Mouse (Mus musculus): ENCODE data around the gene Dmrt1. TPM values are rescaled to one million over a fixed set of nuclear protein-coding genes. Genes with fewer than 3 reads are reported as not detected.
A peak's percentile ranks its signal among the peaks of the same experiment; 100 is the strongest.

Dmrt1 gene
- polyA plus RNA-seq, 1 experiment from 2014 or later: not detected

- H3K27me3 ChIP-seq (replicated peaks): peaks cover 81% of the 10 kb centered on the region
- ATAC-seq (ENCODE audit: insufficient number of reproducible peaks, low FRiP score): no peak
- WGBS: under 1% methylated on average over 33 of the region's 33 CpGs
- no peak overlapping the region for H3K27ac ChIP-seq (ENCODE audit: poor library complexity, severe bottlenecking)
- H3K4me1 ChIP-seq (replicated peaks): peaks cover 30% of the 10 kb centered on the region
- no peak overlapping the region for H3K4me3 ChIP-seq
- H3K9ac ChIP-seq: no peak overlapping the region
- no peaks in the 10 kb centered on the region for H3K9me3 ChIP-seq (replicated peaks)
- H3K36me3 ChIP-seq: no peaks in the 10 kb centered on the region
- no peak overlapping the region for H3K4me2 ChIP-seq
These were observed 103.8 kb downstream of the Dmrt1 start for GRCm38 (mm10) chr19:25608961-25609850.

GRCm38 (mm10) chr19:25610015-25610410, 104.6 kb downstream of the Dmrt1 start, which contains the start of gene Dmrt3:
TSS of gene Dmrt3 (plus strand) at chr19:25610301.
- H3K4me2 ChIP-seq: peak within 1 kb of the TSS; percentile 76
- under 1% methylated on average over 27 of the region's 29 CpGs for WGBS
- no peaks in the 10 kb centered on the region for H3K9me3 ChIP-seq (replicated peaks)
- peaks cover 83% of the 10 kb centered on the region for H3K27me3 ChIP-seq (replicated peaks)
- no peak within 1 kb of the TSS for H3K27ac ChIP-seq (ENCODE audit: poor library complexity, severe bottlenecking)
- peaks cover 30% of the 10 kb centered on the region for H3K4me1 ChIP-seq (replicated peaks)
- peak within 1 kb of the TSS; percentile 45 for H3K4me3 ChIP-seq
- no peaks in the 10 kb centered on the region for H3K36me3 ChIP-seq
- no peak for ATAC-seq (ENCODE audit: insufficient number of reproducible peaks, low FRiP score)
- peak within 1 kb of the TSS; percentile 47 for H3K9ac ChIP-seq

DNA sequence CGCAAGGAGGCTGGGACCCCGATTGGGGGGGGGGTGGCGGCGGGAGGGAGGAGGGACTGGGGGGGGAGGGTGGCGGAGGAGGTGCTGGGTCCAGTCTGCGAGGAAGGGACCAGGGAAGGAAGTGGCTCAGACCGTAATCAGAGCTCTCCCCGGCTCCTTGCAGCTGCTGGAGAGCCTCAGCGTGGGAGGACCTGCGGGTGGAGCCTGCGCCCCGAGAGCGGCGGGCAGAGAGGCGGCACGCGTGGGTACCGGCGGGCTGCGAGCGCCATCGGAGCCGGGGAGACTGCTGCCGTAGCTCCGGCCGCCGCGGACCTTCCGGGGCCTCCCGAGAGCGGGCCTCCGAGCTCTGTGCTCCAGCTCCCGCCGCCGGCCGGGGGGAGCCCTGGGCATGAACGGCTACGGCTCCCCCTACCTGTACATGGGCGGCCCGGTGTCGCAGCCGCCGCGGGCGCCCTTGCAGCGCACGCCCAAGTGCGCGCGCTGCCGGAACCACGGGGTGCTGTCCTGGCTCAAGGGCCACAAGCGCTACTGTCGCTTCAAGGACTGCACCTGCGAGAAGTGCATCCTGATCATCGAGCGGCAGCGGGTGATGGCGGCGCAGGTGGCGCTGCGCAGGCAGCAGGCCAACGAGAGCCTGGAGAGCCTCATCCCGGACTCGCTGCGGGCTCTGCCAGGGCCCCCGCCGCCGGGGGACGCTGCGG, 105.1 kb downstream of the Dmrt1 start:
- peak overlapping the region; percentile 47 for H3K9ac ChIP-seq
- WGBS: under 1% methylated on average over 67 of the region's 71 CpGs
- peak; percentile 42; the same call in 1 of the 2 replicates for ATAC-seq (ENCODE audit: insufficient number of reproducible peaks, low FRiP score)

DNA sequence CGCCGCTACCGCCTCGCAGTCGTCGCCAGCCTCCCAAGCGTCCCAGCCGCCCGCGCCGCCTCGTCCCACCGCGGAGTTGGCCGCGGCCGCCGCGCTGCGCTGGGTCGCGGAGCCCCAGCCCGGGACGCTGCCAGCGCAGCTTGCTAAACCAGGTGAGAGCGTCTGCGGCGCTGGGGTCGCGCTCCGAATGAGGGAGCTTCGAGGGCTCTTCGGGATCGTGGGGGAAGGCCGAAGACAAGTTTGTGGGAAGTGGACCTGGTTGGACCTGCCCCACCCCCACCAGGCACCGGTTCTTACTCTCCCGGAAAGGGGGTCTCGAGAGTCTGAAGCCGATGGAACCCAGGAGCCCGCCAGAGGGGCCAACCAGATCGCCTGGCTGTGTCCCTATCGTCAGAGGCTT, 105.7 kb downstream of the Dmrt1 start:
- Histone ChIP-seq H3K27me3 (replicated peaks) (peaks cover 83% of the 10 kb centered on the region), H3K4me1 (replicated peaks) (peaks cover 20% of the 10 kb centered on the region), H3K9me3 (replicated peaks) (no peaks in the 10 kb centered on the region), H3K27ac (ENCODE audit: poor library complexity, severe bottlenecking) (no peak overlapping the region), H3K9ac (no peak overlapping the region), H3K4me3 (peak overlapping the region; percentile 45), H3K4me2 (peak overlapping the region; percentile 76), H3K36me3 (no peaks in the 10 kb centered on the region)
- 0 out of 2 replicates have a peak, but pooled peaks have one; percentile 18 for ATAC-seq (ENCODE audit: insufficient number of reproducible peaks, low FRiP score)
- under 1% methylated on average over 42 of the region's 42 CpGs for WGBS

More for the DNA sequence above, 105.1 kb downstream of the Dmrt1 start:
- H3K27me3 ChIP-seq (replicated peaks): peaks cover 83% of the 10 kb centered on the region
- peaks cover 26% of the 10 kb centered on the region for H3K4me1 ChIP-seq (replicated peaks)
- H3K4me2 ChIP-seq: peak overlapping the region; percentile 76
- no peak overlapping the region for H3K27ac ChIP-seq (ENCODE audit: poor library complexity, severe bottlenecking)
- H3K36me3 ChIP-seq: no peaks in the 10 kb centered on the region
- H3K4me3 ChIP-seq: peak overlapping the region; percentile 45
- H3K9me3 ChIP-seq (replicated peaks): no peaks in the 10 kb centered on the region

- WGBS: 5% methylated on average over 16 of the region's 16 CpGs
- no peak overlapping the region for H3K4me3 ChIP-seq
- no peak overlapping the region for H3K4me2 ChIP-seq
- peaks cover 84% of the 10 kb centered on the region for H3K27me3 ChIP-seq (replicated peaks)
- H3K27ac ChIP-seq (ENCODE audit: poor library complexity, severe bottlenecking): no peak overlapping the region
- no peak for ATAC-seq (ENCODE audit: insufficient number of reproducible peaks, low FRiP score)
- no peak overlapping the region for H3K9ac ChIP-seq
- peaks cover 17% of the 10 kb centered on the region for H3K4me1 ChIP-seq (replicated peaks)
- no peaks in the 10 kb centered on the region for H3K9me3 ChIP-seq (replicated peaks)
- no peaks in the 10 kb centered on the region for H3K36me3 ChIP-seq
These were observed 106.7 kb downstream of the Dmrt1 start for GRCm38 (mm10) chr19:25611876-25612805.

DNA sequence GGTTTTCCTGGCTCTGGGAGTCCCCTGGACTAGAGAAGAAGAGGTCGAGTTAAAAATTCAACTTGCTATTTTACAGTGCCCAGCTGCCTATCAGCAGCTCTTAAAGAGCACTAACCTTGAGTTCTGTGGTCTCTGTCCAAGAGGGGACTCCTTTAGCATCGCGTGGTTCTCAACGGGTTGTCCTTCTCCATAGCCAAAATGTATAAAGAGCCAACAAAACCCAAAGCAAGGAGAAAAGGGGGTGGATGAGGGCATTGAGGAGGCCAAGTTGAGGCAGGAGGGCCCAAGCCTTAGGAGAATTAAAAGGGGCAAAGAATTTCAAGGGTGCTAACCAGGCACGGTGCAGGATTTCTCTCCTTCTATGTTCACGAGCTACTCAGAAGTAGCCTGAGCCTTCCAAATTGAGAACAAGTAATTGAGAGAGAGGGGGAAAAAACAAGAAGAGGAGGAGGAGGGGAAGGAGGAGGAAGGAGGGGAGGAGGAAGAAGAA, 107.4 kb downstream of the Dmrt1 start:
- Histone ChIP-seq H3K4me2 (no peak overlapping the region), H3K9me3 (replicated peaks) (no peaks in the 10 kb centered on the region), H3K27me3 (replicated peaks) (peaks cover 83% of the 10 kb centered on the region), H3K9ac (no peak overlapping the region), H3K4me1 (replicated peaks) (peaks cover 17% of the 10 kb centered on the region), H3K4me3 (no peak overlapping the region), H3K27ac (ENCODE audit: poor library complexity, severe bottlenecking) (no peak overlapping the region), H3K36me3 (no peaks in the 10 kb centered on the region)
- 13% methylated on average over 6 of the region's 6 CpGs for WGBS
- no peak for ATAC-seq (ENCODE audit: insufficient number of reproducible peaks, low FRiP score)

GRCm38 (mm10) chr19:25613476-25614300, 108.3 kb downstream of the Dmrt1 start:
- Histone ChIP-seq H3K36me3 (no peaks in the 10 kb centered on the region), H3K4me1 (replicated peaks) (peaks cover 17% of the 10 kb centered on the region), H3K4me2 (no peak overlapping the region), H3K27ac (ENCODE audit: poor library complexity, severe bottlenecking) (no peak overlapping the region), H3K4me3 (no peak overlapping the region), H3K9ac (no peak overlapping the region), H3K27me3 (replicated peaks) (peaks cover 86% of the 10 kb centered on the region), H3K9me3 (replicated peaks) (no peaks in the 10 kb centered on the region)
- 11% methylated on average over 13 of the region's 13 CpGs for WGBS
- ATAC-seq (ENCODE audit: insufficient number of reproducible peaks, low FRiP score): no peak

DNA sequence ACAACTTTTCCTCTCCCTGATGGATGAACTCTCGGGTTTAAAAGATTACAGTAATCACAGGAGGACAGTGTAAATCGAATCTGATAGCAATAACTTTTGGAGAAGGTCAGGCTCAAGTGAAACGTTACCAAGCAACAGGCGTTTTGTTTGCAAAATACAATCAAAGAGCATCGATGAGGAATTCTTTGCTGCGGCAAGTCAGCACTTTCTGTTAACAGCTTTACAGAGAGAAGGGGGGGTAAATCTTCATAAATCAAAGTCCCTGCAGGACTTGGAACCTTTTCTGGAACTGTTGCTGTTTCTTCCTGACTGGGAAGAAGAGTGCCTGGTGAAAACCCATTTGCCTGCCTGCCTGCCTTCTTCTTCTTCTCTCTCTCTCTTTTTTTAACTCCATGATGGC, 110.5 kb downstream of the Dmrt1 start:
- Histone ChIP-seq H3K9me3 (replicated peaks) (no peaks in the 10 kb centered on the region), H3K4me3 (no peak overlapping the region), H3K36me3 (no peaks in the 10 kb centered on the region), H3K4me2 (no peak overlapping the region), H3K27me3 (replicated peaks) (peaks cover 94% of the 10 kb centered on the region), H3K9ac (no peak overlapping the region), H3K4me1 (replicated peaks) (peaks cover 6% of the 10 kb centered on the region), H3K27ac (ENCODE audit: poor library complexity, severe bottlenecking) (no peak overlapping the region)
- WGBS: 34% methylated on average over 6 of the region's 6 CpGs
- ATAC-seq (ENCODE audit: insufficient number of reproducible peaks, low FRiP score): no peak

DNA sequence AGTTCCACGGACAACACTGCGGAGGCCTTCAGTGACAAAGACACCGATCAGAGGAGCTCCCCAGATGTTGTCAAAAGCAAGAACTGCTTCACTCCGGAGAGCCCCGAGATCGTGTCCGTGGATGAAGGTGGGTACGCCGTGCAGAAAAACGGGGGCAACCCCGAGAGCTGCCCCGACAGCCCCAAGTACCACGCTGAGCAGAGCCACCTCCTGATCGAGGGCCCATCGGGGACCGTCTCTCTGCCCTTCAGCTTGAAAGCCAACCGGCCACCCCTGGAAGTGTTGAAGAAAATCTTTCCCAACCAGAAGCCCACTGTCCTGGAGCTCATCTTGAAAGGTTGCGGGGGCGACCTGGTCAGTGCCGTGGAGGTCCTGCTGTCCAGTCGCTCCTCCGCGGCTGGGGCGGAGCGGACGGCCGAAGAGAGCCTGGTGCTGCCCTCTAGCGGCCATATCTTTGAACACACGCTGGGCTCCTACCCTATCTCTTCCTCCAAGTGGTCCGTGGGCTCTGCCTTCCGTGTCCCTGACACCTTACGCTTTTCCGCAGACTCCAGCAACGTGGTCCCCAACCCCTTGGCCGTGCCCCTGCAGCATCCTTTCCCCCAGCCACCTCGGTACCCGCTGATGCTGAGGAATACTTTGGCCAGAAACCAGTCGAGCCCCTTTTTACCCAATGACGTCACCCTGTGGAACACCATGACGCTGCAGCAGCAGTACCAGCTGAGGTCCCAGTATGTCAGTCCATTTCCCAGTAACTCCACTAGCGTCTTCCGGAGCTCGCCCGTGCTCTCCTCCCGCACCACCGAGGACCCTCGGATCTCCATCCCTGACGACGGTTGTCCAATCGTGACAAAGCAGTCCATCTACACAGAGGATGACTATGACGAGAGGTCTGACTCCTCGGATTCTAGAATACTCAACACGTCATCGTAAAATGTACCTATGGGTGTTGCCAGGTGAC, 117.2 kb downstream of the Dmrt1 start:
- 29% methylated on average over 54 of the region's 54 CpGs for WGBS
- peak overlapping the region; percentile 68 for H3K4me2 ChIP-seq

More for the DNA sequence above, 117.2 kb downstream of the Dmrt1 start:
- Histone ChIP-seq H3K9ac (0 out of 2 replicates have a peak overlapping the region, but pooled peaks have one; percentile 22), H3K4me3 (peak overlapping the region; percentile 35), H3K27ac (ENCODE audit: poor library complexity, severe bottlenecking) (no peak overlapping the region), H3K9me3 (replicated peaks) (no peaks in the 10 kb centered on the region), H3K27me3 (replicated peaks) (peaks cover 95% of the 10 kb centered on the region), H3K36me3 (no peaks in the 10 kb centered on the region), H3K4me1 (replicated peaks) (0 out of 2 replicates have a peak, but pooled peaks cover 3% of the 10 kb centered on the region)
- ATAC-seq (ENCODE audit: insufficient number of reproducible peaks, low FRiP score): peak; percentile 77
